Mouse (Mus musculus) embryonic stem cell, embryonic (primary cell): ENCODE data around the gene Fgfr2.

Experiments
- CTCF ChIA-PET, 4 experiments: fragments of 300-600 bp in 2 of 4; fragments of 350-600 bp in 2 of 4; sonication (Branson Sonifier 250); formaldehyde crosslinking; loops; one replicate each; lab custom pipeline; 2022; ENCODE audit warnings: inconsistent platforms in 2 of 4; lab: Charles Lee
- POLR2A ChIA-PET, 4 experiments: fragments of 300-600 bp in 2 of 4; fragments of 350-600 bp in 2 of 4; sonication (Branson Sonifier 250); formaldehyde crosslinking; loops; one replicate each; lab custom pipeline; 2022; ENCODE audit warnings: antibody characterized with exemption in 4 of 4, inconsistent platforms in 1 of 4; lab: Charles Lee

Fgfr2 gene

GRCm38 (mm10) chr7:131260946-131261345 is 1862.2 kb downstream of the Fgfr2 start:
- POLR2A ChIA-PET = interaction anchor here in 1 of 4 experiments (0.7 kb wide), 1 partner anchor 149 kb away, joined by 4 read pairs; no protein-coding TSS in a partner anchor
- CTCF ChIA-PET = interaction anchor here in 1 of 4 experiments (0.7 kb wide), 1 partner anchor 16 kb away, joined by 3 read pairs; no protein-coding TSS in a partner anchor

- POLR2A ChIA-PET = interaction anchor here in 1 of 4 experiments (0.6 kb wide), 1 partner anchor 220 kb away, joined by 3 read pairs; no protein-coding TSS in a partner anchor
- CTCF ChIA-PET = interaction anchor here in 1 of 4 experiments (0.6 kb wide), 1 partner anchor 75 kb away, joined by 3 read pairs; no protein-coding TSS in a partner anchor
Measured at GRCm38 (mm10) chr7:131257309-131257708, 1865.8 kb downstream of the Fgfr2 start.

DNA sequence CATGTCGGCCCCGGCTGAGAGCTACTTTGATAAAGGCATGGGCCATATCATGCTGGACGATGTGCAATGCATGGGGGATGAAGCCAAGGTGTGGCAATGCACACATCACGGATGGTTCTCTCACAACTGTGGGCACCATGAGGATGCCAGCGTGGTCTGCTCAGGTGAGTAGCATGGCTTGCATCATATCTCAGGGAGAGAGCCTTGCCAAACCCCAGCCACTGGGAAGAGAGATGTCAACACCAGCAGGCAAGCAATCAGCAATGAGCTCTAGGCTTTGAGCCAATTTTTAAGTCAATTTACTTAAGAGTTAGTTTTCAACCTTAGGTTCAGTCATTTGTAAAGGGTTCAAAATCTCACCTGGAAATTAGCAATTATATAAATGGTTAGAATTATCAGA is 1866.3 kb downstream of the Fgfr2 start:
- CTCF ChIA-PET = interaction anchor here in 1 of 4 experiments (0.6 kb wide), 1 partner anchor 74 kb away, joined by 3 read pairs; no protein-coding TSS in a partner anchor
- POLR2A ChIA-PET = interaction anchor here in 1 of 4 experiments (0.6 kb wide), 1 partner anchor 220 kb away, joined by 3 read pairs; no protein-coding TSS in a partner anchor

- POLR2A ChIA-PET = interaction anchor here in 2 of 4 experiments (0.6 to 0.7 kb wide), 2 partner anchors 876 to 992 kb away, joined by 3 read pairs; no protein-coding TSS in a partner anchor
Measured at GRCm38 (mm10) chr7:131244993-131245392, 1878.2 kb downstream of the Fgfr2 start.

DNA sequence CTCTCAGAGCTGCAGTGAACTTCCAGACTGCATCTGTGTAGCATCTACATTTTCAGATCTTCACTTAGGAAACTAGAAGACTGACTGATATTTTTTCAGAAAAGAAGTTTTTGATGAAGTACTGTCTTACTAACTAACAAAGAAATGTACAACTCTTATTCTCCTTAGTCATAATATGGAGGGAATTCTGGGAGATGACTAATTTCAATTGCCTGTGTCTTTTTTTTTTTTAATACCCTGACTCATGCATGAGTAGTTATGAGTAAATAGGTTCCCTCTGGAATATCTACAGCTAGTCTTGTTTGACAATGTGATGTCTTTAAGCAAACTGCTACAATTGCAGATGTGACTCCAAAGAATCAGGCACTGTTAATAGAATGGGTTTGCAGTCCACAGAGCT is 1887.1 kb downstream of the Fgfr2 start:
- ChIA-PET CTCF (no interaction called here), POLR2A (no interaction called here)

More at GRCm38 (mm10) chr7:131244993-131245392, 1878.2 kb downstream of the Fgfr2 start:
- CTCF ChIA-PET = interaction anchor here in 2 of 4 experiments (0.5 to 0.7 kb wide), 2 partner anchors 14 to 16 kb away, joined by 3 to 8 read pairs; no protein-coding TSS in a partner anchor

DNA sequence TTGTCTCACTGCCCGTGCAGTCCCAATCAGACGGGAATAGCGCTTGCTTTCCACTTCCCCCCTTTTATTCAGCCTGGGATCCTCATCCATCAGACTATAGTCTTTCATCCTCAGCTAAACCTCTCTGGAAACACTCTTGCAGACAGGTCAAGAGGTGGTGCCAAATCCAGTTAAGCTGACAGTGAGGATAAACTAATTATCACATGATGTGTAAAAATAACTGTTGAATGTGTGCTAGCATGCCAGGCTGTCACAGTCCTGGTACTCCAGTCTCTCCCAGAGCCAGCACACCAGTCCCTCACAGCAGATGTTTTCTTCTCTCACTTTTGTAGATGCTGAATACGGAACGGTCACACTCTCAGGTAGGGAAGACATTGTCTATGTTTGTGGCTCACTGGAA is 1900.1 kb downstream of the Fgfr2 start:
- POLR2A ChIA-PET = no interaction called here
- CTCF ChIA-PET = no interaction called here

GRCm38 (mm10) chr7:131187996-131188395 is 1935.2 kb downstream of the Fgfr2 start:
- ChIA-PET CTCF (no interaction called here), POLR2A (no interaction called here)

- POLR2A ChIA-PET = no interaction called here
- CTCF ChIA-PET = no interaction called here
Measured at GRCm38 (mm10) chr7:131187047-131187446, 1936.1 kb downstream of the Fgfr2 start.

DNA sequence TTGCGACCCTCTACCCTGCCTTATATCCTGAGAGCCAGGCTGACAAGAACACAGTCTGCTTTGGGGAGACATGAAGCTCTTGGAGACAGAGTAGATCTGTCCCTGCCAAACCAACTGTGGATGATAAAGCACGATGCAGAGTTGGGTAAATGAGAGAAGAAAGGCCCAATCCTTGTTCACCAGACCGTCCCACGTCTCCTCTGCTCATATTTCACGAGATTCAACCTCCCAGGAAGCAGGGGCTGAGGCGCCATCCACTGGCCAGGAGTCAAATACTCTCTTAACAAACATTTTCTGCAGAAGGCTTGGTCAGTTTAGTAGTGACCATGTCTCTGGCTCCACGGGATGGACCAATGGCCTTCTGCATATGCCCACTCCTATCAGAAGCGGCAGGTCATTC is 1938.8 kb downstream of the Fgfr2 start:
- POLR2A ChIA-PET = no interaction called here
- CTCF ChIA-PET = interaction anchor here in 1 of 4 experiments (0.7 kb wide), 1 partner anchor 1675 kb away, joined by 3 read pairs; no protein-coding TSS in a partner anchor

GRCm38 (mm10) chr7:131182685-131183084 is 1940.5 kb downstream of the Fgfr2 start:
- ChIA-PET CTCF (interaction anchor here in 2 of 4 experiments (0.5 to 1.7 kb wide), 9 partner anchors 9 to 907 kb away, joined by 3 to 9 read pairs (median 5); partner anchors contain the start of gene 5430419D17Rik (in 1 of the 2)), POLR2A (interaction anchor here in 1 of 4 experiments (0.6 kb wide), 1 partner anchor 185 kb away, joined by 3 read pairs; no protein-coding TSS in a partner anchor)

DNA sequence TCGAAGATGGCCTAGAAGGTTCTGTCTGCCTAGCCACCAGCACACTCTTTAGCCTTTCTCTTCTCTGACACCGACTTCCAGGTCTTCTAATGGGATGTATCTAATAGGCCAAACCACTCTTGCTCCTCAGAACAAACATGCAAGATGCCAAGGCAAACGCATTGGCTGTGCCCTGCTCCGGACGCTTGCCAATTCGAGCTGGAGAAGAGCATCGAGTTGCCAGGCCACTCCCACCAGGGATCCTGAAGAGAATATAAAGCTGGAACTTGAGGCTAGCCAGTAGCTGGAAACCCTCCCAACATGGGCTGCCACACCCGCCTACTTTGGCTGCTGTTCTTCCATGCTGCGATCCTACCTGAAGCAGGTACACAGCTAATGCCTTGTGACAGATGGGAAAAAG is 1949.0 kb downstream of the Fgfr2 start, which contains the start of gene 5430419D17Rik:
5430419D17Rik (plus strand) TSS at position 282 of the 400 bp plus-strand sequence.
- ChIA-PET CTCF (interaction anchor here in 2 of 4 experiments (0.5 to 2.0 kb wide), 2 partner anchors 9 to 886 kb away, joined by 3 to 9 read pairs; no protein-coding TSS in a partner anchor), POLR2A (no interaction called here)

- POLR2A ChIA-PET = no interaction called here
Measured at GRCm38 (mm10) chr7:131169099-131169498, 1954.1 kb downstream of the Fgfr2 start.

GRCm38 (mm10) chr7:131167771-131168170 is 1955.4 kb downstream of the Fgfr2 start:
- POLR2A ChIA-PET = no interaction called here
- CTCF ChIA-PET = no interaction called here

More at GRCm38 (mm10) chr7:131169099-131169498, 1954.1 kb downstream of the Fgfr2 start:
- CTCF ChIA-PET = no interaction called here

DNA sequence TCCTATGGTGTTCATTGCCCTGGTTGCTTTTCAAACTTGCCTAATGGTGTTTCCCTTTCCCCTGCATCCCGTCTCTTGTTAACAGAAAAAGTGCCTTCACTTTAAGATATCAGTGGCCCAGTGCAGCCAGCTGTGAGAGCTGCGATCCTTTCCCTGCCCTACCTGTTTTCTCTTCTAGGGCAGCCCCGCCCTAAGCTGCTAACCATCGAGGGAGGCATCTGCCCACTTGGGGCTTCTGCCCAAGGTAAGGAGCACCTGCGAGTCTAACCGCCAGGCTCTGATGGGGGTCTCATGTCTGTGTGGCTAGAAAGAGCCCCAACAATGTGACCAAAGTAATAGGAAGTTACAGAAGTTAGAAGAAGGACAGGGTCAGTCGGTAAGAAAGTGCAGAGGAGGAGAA is 1960.9 kb downstream of the Fgfr2 start:
- ChIA-PET POLR2A (no interaction called here), CTCF (no interaction called here)

- POLR2A ChIA-PET = interaction anchor here in 1 of 4 experiments (0.6 kb wide), 1 partner anchor 82 kb away, joined by 5 read pairs; no protein-coding TSS in a partner anchor
- CTCF ChIA-PET = interaction anchor here in 1 of 4 experiments (1.2 kb wide), 1 partner anchor 41 kb away, joined by 3 read pairs; no protein-coding TSS in a partner anchor
Measured at GRCm38 (mm10) chr7:131153044-131153443, 1970.1 kb downstream of the Fgfr2 start.

GRCm38 (mm10) chr7:131150179-131150578 is 1973.0 kb downstream of the Fgfr2 start:
- CTCF ChIA-PET = no interaction called here
- POLR2A ChIA-PET = interaction anchor here in 1 of 4 experiments (0.6 kb wide), 1 partner anchor 315 kb away, joined by 3 read pairs; no protein-coding TSS in a partner anchor

DNA sequence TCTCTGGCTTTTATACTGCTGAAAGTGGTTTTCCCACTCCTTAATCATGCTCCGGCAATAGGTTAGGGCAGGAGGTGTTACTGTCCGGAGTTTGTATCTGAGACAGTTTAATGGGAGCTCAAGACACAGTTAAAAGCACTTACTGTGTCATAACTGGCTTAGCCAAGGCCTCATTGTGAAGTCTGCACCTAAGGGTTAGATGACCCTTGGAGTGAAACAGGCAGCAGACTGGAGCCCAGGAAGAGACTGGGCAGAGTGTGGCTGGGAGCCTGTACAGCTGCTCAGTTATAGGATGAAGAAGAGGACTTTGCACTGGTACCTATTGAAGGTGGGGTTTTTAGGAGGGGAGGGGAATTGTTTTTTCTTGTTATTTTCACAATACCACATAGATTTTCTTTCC is 1976.9 kb downstream of the Fgfr2 start, which contains the start of gene 4933402N03Rik:
4933402N03Rik (minus strand) TSS at position 101 of the 400 bp plus-strand sequence.
- CTCF ChIA-PET = no interaction called here
- POLR2A ChIA-PET = no interaction called here

DNA sequence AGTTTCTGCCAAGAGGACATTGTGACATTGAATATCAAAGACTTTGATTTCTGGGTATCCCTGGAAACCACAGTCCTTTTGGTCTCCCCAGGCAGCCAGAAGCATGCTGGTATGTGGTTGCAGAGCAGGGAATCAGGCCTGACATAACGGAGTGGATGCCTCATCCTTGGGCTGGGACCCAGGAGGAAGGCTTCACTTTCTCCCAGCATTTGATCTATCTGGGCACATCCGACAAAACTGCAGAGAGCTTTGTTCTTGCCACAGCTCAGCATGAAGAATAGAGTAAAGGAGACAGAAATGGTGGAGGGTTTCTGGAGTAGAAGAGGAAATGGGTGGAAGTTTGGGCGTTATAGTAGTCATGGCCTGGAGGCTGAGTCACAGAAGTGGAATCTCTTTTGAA is 1990.0 kb downstream of the Fgfr2 start:
- CTCF ChIA-PET = no interaction called here
- POLR2A ChIA-PET = no interaction called here

- CTCF ChIA-PET = interaction anchor here in 1 of 4 experiments (0.7 kb wide), 1 partner anchor 144 kb away, joined by 3 read pairs; no protein-coding TSS in a partner anchor
- POLR2A ChIA-PET = no interaction called here
Measured at GRCm38 (mm10) chr7:131130021-131130420, 1993.1 kb downstream of the Fgfr2 start.
